Mouse (Mus musculus) forebrain, embryonic 14.5 days (tissue): ENCODE measurements around the gene Arid3a. TPM values are rescaled to one million over a fixed set of nuclear protein-coding genes. Genes with fewer than 3 reads are reported as not detected.

Experiments used
- ATAC-seq: fragments of 200-750 bp; cut with Nextera tagmentation; 2 replicates; pipeline ENCODE4 v1.8.0; 2017; ENCODE audit warnings: mild to moderate bottlenecking, moderate library complexity
- DNase-seq: peaks from one replicate; pipeline ENCODE4 v3.0.0-alpha.2; 2015; ENCODE audit warnings: low spot score
- H3K27ac ChIP-seq: fragments of 300-500 bp; sonication (generic); 2 replicates; pipeline ENCODE4 v1.5.1; 2014; ENCODE audit warnings: low read depth, mild to moderate bottlenecking, control low read depth, low read length, moderate library complexity
- H3K27me3 ChIP-seq: fragments of 300-500 bp; sonication (generic); replicated peaks from 2 replicates; pipeline ENCODE4 v1.6.1; 2014; ENCODE audit warnings: low read length, control low read depth, mixed read lengths; ENCODE audit not compliant: control insufficient read depth, insufficient read depth
- H3K36me3 ChIP-seq: fragments of 300-500 bp; sonication (generic); 2 replicates; pipeline ENCODE4 v1.6.1; 2014; ENCODE audit warnings: low read length, control low read depth; ENCODE audit not compliant: control insufficient read depth, insufficient read depth
- H3K4me1 ChIP-seq: fragments of 300-500 bp; sonication (generic); 2 replicates; pipeline ENCODE4 v1.6.1; 2014; ENCODE audit warnings: antibody characterized with exemption, low read length, control low read depth; ENCODE audit not compliant: control insufficient read depth, insufficient read depth
- H3K4me2 ChIP-seq: fragments of 300-500 bp; sonication (generic); 2 replicates; pipeline ENCODE4 v1.6.1; 2014; ENCODE audit warnings: mild to moderate bottlenecking, control low read depth, low read length
- H3K4me3 ChIP-seq: fragments of 300-500 bp; sonication (generic); 2 replicates; pipeline ENCODE4 v1.5.1; 2014; ENCODE audit warnings: low read depth, low read length, control low read depth
- H3K9ac ChIP-seq: fragments of 300-500 bp; sonication (generic); 2 replicates; pipeline ENCODE4 v1.6.1; 2014; ENCODE audit warnings: mild to moderate bottlenecking, low read length, control low read depth, moderate library complexity
- H3K9me3 ChIP-seq: fragments of 300-500 bp; sonication (generic); replicated peaks from 2 replicates; pipeline ENCODE4 v1.6.1; 2016; ENCODE audit warnings: low read length, control low read depth, mixed read lengths; ENCODE audit not compliant: control insufficient read depth
- WGBS: fragments of 180-500 bp; shearing (Covaris S2); extraction: QIAGEN DNeasy Blood & Tissue Kit; methylation state at CpG from one replicate; pipeline ENCODE4 v1.1.7; 2014; 5-methylcytosine and 5-hydroxymethylcytosine counted together
- polyA plus RNA-seq: library from polyadenylated mRNA; unstranded; fragments of >200 nt; fragmentation: Nextera tagmentation; extraction: Ambion mirVana; gene quantifications from 2 replicates; pipeline ENCODE4 v1.2.1, GENCODE M21; 2014

Arid3a gene
- polyA plus RNA-seq, 1 experiment from 2014 or later, result 1.1 TPM

DNA sequence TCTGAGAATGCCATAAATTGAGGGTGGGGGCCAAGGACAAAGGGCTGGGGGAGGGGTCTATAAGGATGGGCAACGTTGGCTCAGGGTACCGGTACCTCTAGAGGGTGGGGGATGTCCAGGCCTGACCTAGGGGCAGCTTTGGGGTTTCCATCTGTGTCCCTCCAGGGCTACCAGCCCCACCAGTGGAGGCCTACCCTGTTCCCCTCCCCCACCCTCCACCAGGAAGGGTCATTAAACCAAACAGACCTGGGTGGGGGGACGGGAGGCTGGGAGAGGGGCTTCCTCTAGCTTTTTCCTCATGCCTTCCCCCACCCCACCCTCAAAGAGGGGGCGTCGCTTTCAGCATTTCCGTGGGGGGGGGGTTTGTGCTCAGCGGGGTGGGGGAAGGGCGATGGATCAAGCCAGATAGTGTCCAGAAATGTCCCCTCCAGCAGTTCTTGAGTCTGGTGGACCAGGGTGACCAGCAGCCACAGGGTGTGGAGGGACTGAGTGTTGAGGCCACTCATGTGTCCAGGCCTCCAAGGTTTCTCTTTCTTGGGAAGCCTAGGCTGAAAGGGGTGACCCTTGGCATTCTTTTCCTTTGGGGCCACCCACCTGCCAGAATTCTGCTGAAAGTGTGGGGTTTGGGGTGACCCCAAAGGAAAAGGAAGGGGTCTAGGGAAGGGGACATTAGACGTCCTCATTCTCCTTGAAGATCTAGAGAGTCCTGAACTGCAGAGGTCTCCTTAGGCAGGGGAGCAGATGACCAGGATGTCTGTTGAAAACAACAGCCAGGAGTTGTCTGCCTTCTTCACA lies 2.3 kb downstream of the Arid3a start:
- Histone ChIP-seq H3K4me2 (peak overlapping the region; percentile 78), H3K27ac (peak overlapping the region; percentile 9; the same call in 1 of the 2 replicates), H3K27me3 (no peaks in the 10 kb centered on the region), H3K9me3 (no peaks in the 10 kb centered on the region), H3K9ac (peak overlapping the region; percentile 46), H3K36me3 (peaks cover 18% of the 10 kb centered on the region; the same call in 1 of the 2 replicates), H3K4me3 (peak overlapping the region; percentile 91), H3K4me1 (peaks cover 12% of the 10 kb centered on the region; the same call in 1 of the 2 replicates)
- peak; percentile 27 for DNase-seq
- WGBS, result 37% methylated on average over 9 of the region's 9 CpGs
- ATAC-seq, result no peak

DNA sequence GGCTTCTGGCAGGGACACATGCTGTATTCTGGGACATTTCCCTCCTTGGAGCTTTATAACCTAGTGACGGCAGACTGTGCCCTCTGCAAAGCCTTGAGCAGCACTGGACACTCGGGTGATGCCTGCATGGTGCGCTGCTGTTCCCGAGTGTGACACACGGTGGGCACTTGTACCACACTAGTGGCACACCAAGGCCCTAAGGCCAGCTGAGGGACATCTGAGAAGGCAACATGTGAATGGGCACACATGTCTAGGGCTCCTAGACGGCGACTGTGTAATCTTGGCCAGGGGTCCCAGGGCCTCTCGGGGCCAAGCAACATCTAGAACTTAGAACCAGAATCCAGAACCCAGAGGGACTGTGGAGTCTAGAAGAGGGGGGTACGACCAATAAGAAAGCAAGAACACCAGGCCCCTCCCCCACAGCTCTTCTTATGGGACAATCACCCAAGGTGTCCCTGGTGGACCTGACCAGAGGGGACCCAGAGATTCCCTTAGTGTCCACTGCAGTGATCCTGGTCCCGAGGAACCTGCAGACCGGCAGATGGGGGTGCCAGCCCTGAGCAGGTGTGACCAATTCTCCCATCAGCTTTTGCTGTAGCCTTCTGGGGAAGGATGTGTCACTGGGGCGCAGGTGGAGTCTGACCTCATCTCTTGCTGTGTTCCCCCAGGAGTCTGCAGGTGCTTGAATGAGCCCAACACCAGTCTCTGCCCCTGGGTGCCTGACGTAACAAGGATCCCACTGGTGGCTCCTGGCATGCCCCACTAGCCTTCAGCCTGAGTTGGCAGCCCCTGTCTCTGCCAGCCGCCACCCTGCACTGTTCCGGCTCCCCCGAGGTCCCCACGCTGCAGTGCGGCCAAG lies 3.4 kb downstream of the Arid3a start:
- 88% methylated on average over 18 of the region's 18 CpGs for WGBS
- Histone ChIP-seq H3K4me3 (no peak overlapping the region), H3K27ac (no peak overlapping the region), H3K4me2 (no peak overlapping the region), H3K36me3 (peaks cover 18% of the 10 kb centered on the region; the same call in 1 of the 2 replicates), H3K9me3 (no peaks in the 10 kb centered on the region), H3K27me3 (no peaks in the 10 kb centered on the region), H3K4me1 (peaks cover 12% of the 10 kb centered on the region; the same call in 1 of the 2 replicates), H3K9ac (no peak overlapping the region; the same call in 1 of the 2 replicates)
- no peak for ATAC-seq
- no peak for DNase-seq

DNA sequence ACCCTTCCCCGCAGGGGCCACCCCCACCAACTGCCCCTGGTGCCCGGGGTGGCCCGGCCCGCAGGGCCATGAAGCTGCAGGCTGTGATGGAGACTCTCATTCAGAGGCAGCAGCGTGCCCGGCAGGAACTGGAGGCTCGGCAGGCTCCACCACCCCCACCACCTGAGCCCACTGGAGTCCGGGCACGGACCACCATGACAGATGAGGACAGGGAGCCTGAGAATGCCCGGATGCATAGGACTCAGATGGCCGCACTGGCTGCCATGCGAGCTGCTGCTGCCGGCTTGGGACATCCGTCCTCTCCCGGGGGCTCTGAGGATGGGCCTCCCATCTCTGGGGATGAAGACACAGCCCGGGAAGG lies 4.0 kb downstream of the Arid3a start:
- DNase-seq, result no peak
- H3K27me3 ChIP-seq, result no peaks in the 10 kb centered on the region
- H3K4me3 ChIP-seq, result no peak overlapping the region
- H3K4me1 ChIP-seq, result peaks cover 12% of the 10 kb centered on the region; the same call in 1 of the 2 replicates
- no peak overlapping the region for H3K27ac ChIP-seq
- H3K4me2 ChIP-seq, result no peak overlapping the region
- 86% methylated on average over 16 of the region's 16 CpGs for WGBS
- no peak overlapping the region for H3K9ac ChIP-seq
- no peak for ATAC-seq
- no peaks in the 10 kb centered on the region for H3K9me3 ChIP-seq
- H3K36me3 ChIP-seq, result peaks cover 18% of the 10 kb centered on the region; the same call in 1 of the 2 replicates

DNA sequence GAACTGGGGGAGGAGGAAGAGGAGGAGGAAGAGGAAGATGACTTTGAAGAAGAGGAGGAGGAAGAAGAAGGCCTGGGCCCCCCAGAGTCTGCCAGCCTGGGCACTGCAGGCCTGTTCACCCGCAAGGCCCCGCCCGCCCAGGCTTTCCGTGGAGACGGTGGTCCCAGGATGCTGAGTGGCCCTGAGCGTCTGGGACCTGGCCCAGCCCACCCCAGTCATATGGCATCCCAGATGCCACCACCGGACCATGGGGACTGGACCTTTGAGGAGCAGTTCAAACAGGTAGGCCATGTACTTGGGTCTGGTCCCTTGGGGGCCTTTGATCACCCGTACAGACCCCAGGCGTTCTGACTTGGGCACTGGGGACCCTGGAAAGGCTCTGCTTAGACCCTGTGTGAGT lies 5.0 kb downstream of the Arid3a start:
- DNase-seq (no peak), ATAC-seq (no peak)
- Histone ChIP-seq H3K27ac (no peak overlapping the region), H3K9ac (no peak overlapping the region), H3K4me3 (no peak overlapping the region), H3K4me1 (peaks cover 6% of the 10 kb centered on the region; the same call in 1 of the 2 replicates), H3K27me3 (no peaks in the 10 kb centered on the region), H3K36me3 (peaks cover 18% of the 10 kb centered on the region; the same call in 1 of the 2 replicates), H3K9me3 (no peaks in the 10 kb centered on the region), H3K4me2 (no peak overlapping the region)
- 90% methylated on average over 9 of the region's 9 CpGs for WGBS

DNA sequence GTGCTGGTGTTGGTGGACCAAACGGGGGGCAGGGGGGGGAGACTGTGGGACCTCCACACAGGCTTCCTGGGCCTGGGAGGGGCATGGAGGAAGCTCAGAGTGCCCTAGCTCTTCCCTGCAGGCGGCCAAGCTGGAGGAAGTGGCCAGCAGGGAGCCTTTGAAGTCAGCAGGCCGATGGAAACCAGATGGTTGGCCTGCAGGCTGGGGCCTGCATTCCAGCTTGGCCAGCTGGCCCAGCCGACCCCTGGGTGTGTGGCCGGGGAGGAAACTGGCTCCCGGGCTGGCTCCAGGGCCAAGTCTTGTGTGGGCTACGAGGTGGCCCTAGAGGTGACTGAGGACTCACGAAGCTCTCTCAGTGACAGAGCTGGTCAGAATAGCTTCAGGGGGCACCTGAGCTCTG lies 5.9 kb downstream of the Arid3a start:
- H3K4me2 ChIP-seq, result no peak overlapping the region
- no peaks in the 10 kb centered on the region for H3K9me3 ChIP-seq
- H3K9ac ChIP-seq, result no peak overlapping the region
- no peak overlapping the region; the same call in 1 of the 2 replicates for H3K27ac ChIP-seq
- H3K4me3 ChIP-seq, result no peak overlapping the region
- H3K36me3 ChIP-seq, result peaks cover 19% of the 10 kb centered on the region; the same call in 1 of the 2 replicates
- no peaks in the 10 kb centered on the region for H3K27me3 ChIP-seq
- H3K4me1 ChIP-seq, result peaks cover 10% of the 10 kb centered on the region; the same call in 1 of the 2 replicates
- 32% methylated on average over 8 of the region's 8 CpGs for WGBS
- no peak for DNase-seq
- ATAC-seq, result no peak

DNA sequence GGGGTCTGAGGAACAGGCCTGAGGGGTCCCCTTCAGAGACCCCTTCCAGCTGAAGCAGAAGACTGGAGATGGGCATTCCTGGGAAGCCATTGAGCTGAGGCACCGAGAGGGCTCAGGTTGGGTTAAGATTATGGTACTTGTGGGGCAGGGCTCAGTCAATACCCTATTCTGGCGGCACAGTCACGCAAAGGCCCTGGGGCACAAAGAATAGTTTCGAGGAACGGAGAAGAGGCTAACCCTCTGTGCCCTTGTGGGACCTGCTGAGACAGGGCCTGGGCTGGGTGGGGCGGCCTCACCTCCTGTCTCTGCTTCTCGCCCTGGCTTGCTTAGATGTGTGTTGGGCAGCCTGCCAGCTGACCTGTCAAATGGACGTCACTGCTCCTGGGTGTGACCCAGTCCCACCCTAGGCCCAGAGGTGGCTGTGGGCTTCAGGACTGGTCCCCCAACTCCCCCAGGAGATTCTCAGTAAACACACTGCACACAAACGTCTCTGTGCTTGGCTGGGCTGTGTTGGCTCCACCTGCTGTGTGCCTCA lies 6.4 kb downstream of the Arid3a start:
- Histone ChIP-seq H3K4me2 (no peak overlapping the region), H3K9ac (no peak overlapping the region), H3K27ac (no peak overlapping the region; the same call in 1 of the 2 replicates), H3K9me3 (no peaks in the 10 kb centered on the region), H3K4me1 (peaks cover 10% of the 10 kb centered on the region; the same call in 1 of the 2 replicates), H3K27me3 (no peaks in the 10 kb centered on the region), H3K4me3 (no peak overlapping the region), H3K36me3 (peaks cover 20% of the 10 kb centered on the region; the same call in 1 of the 2 replicates)
- 72% methylated on average over 9 of the region's 9 CpGs for WGBS
- ATAC-seq, result no peak
- DNase-seq, result no peak

DNA sequence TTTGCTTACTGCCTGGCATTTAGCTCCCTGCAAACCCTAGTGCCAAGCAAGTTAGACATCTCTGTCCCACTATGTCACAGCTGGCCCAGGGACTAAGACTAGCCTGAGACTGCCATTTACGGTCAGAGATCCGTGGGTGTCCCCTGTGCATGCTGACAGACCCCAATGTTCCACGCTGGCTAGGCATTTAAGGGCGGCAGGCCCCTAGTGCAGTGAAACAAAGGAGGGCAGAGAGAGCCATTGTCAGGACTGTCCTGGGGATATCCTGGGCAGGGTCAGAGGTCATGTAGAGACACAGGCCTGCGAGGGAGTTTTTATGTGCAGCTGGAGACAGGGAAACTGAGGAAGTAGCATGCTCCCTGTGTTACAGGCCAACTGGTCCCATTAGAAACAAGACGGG lies 7.0 kb downstream of the Arid3a start:
- H3K27me3 ChIP-seq, result no peaks in the 10 kb centered on the region
- H3K27ac ChIP-seq, result peak overlapping the region; percentile 35; the same call in 1 of the 2 replicates
- 39% methylated on average over 6 of the region's 6 CpGs for WGBS
- H3K4me1 ChIP-seq, result peaks cover 9% of the 10 kb centered on the region; the same call in 1 of the 2 replicates
- no peak for ATAC-seq
- H3K4me3 ChIP-seq, result no peak overlapping the region
- H3K4me2 ChIP-seq, result no peak overlapping the region
- no peaks in the 10 kb centered on the region for H3K9me3 ChIP-seq
- peaks cover 20% of the 10 kb centered on the region; the same call in 1 of the 2 replicates for H3K36me3 ChIP-seq
- DNase-seq, result no peak
- no peak overlapping the region for H3K9ac ChIP-seq

DNA sequence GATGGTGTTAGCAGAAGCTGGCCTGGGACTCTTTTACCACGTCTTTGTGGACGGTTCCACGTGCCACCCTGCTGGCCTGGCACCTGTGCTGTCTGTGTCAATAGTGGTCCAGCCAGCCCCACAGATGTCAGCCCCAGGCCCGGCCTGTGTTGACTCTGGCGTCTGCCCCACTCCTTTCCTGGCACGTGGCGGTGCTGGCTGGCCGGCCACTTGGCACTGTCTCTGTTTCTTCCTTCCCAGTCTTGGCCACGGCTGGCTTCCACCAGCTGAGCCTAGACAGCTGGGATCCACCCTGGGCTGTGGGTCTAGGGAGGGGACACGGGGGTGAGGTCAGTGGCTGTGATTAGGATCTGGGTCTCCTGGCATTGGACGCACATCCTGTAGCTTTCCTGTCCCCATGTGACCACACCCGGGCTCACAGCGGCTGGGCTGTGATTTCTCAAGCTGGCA lies 7.5 kb downstream of the Arid3a start:
- DNase-seq (peak; percentile 44), ATAC-seq (peak; percentile 49)
- H3K4me1 ChIP-seq, result peaks cover 5% of the 10 kb centered on the region; the same call in 1 of the 2 replicates
- H3K4me3 ChIP-seq, result no peak overlapping the region
- H3K27ac ChIP-seq, result peak overlapping the region; percentile 35; the same call in 1 of the 2 replicates
- H3K36me3 ChIP-seq, result peaks cover 20% of the 10 kb centered on the region; the same call in 1 of the 2 replicates
- 66% methylated on average over 13 of the region's 13 CpGs for WGBS
- H3K27me3 ChIP-seq, result no peaks in the 10 kb centered on the region
- H3K4me2 ChIP-seq, result no peak overlapping the region
- H3K9ac ChIP-seq, result no peak overlapping the region
- H3K9me3 ChIP-seq, result no peaks in the 10 kb centered on the region
